Mouse (Mus musculus): ENCODE measurements around the gene Taok3. TPM values are rescaled to one million over a fixed set of nuclear protein-coding genes. Genes with fewer than 3 reads are reported as not detected.
A peak's percentile ranks its signal among the peaks of the same experiment; 100 is the strongest.

Taok3 gene
- polyA plus RNA-seq, 1 experiment from 2014 or later, result 22.0 TPM

DNA sequence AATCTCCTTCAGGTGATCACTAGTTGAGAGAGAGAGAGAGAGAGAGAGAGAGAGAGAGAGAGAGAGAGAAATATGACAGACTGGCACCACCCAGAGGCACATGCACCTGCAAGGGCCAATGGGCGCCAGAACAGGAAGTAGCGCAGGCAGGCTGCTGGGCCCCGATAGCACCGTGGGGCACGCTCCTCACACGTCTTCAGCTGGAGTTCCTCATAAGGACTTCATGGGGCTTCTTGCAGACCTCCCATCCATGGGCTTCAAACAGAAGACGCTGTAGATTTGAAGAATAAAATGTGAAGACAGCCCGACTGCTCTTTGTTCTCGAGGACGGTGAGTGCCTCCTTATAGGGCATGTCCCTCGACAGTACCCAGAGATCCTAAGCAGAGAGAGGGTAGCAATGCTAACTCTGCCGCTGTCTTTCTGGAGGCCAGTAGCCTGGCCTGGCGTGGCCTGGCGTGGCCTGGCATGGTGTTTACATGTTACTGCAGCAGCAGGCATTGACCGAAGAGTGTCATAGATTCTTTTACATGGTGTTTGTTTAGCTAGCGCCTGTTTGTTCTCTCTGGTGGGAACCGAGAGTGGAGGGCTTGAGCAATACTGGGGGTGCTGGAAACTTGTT, 13.6 kb downstream of the Taok3 start:
- H3K27ac ChIP-seq (ENCODE audit: low read length), result peak overlapping the region; percentile 6; the same call in 1 of the 2 replicates

DNA sequence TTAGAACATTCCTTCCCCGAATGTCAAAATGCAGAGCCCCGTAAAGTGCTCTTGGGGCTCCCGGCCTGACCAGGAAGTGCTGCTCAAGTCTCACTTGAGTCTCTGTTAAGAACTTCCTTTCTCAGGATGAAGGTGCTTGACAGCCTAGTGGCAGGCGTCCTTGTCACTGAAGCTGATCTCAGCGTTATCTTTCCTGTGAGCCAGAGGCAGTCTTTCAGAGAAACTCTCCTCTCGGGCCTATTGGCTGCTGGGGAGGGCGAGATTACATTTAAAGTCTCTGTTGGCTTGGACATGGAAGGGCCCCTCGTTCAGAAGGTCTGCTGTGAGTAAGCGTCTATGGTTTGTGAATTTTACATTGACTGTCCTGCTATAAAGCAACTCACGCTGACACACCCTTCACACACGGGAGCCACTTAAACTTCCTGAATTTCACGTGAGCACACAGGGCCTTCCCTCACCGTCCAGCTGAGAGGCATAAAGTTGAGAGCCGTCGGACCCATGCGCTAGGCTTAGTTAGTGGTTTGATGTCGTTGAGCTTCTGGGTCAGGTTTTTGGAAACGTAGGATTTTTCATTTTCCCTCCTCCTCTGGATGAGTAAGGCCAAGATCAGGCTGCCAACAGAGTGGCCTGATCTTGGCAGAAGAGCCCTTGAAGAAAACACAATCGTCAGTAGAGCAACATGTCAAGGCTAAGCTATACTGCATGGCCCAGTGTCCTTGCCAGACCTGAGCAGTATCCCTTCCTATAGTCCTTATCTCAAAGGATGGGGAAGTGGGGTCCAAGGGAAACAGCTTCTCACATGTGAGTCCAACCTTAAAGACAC, 14.3 kb downstream of the Taok3 start:
- H3K4me3 ChIP-seq (ENCODE audit: low read depth, low read length), result no peak overlapping the region
- no peak for ATAC-seq (ENCODE audit: insufficient number of reproducible peaks, insufficient read depth, low FRiP score, low read depth)
- H3K27ac ChIP-seq (ENCODE audit: low read length), result peak overlapping the region; percentile 52; the same call in 1 of the 2 replicates
- H3K4me2 ChIP-seq (replicated peaks; ENCODE audit: low read depth, low read length), result 0 out of 2 replicates have a peak overlapping the region, but pooled peaks have one; percentile 5
- 55% methylated on average over 19 of the region's 19 CpGs for WGBS
- no peaks in the 10 kb centered on the region for H3K9me3 ChIP-seq (ENCODE audit: control insufficient read depth, low read depth, low read length)
- H3K27me3 ChIP-seq (ENCODE audit: control insufficient read depth, insufficient read depth, low read length), result no peaks in the 10 kb centered on the region
- no peak overlapping the region for H3K9ac ChIP-seq (replicated peaks; ENCODE audit: low read depth, low read length)
- peaks cover 25% of the 10 kb centered on the region for H3K4me1 ChIP-seq (ENCODE audit: control insufficient read depth, insufficient read depth, low read length)
- H3K36me3 ChIP-seq (ENCODE audit: control insufficient read depth, insufficient read depth, low read length), result no peaks in the 10 kb centered on the region

More for the DNA sequence above, 13.6 kb downstream of the Taok3 start:
- no peak; the same call in 1 of the 2 replicates for ATAC-seq (ENCODE audit: insufficient number of reproducible peaks, insufficient read depth, low FRiP score, low read depth)
- Histone ChIP-seq H3K4me2 (replicated peaks; ENCODE audit: low read depth, low read length) (0 out of 2 replicates have a peak overlapping the region, but pooled peaks have one; percentile 5), H3K36me3 (ENCODE audit: control insufficient read depth, insufficient read depth, low read length) (no peaks in the 10 kb centered on the region), H3K4me1 (ENCODE audit: control insufficient read depth, insufficient read depth, low read length) (peaks cover 25% of the 10 kb centered on the region), H3K9me3 (ENCODE audit: control insufficient read depth, low read depth, low read length) (no peaks in the 10 kb centered on the region), H3K27me3 (ENCODE audit: control insufficient read depth, insufficient read depth, low read length) (no peaks in the 10 kb centered on the region), H3K9ac (replicated peaks; ENCODE audit: low read depth, low read length) (no peak overlapping the region), H3K4me3 (ENCODE audit: low read depth, low read length) (no peak overlapping the region)
- WGBS, result 66% methylated on average over 17 of the region's 17 CpGs

DNA sequence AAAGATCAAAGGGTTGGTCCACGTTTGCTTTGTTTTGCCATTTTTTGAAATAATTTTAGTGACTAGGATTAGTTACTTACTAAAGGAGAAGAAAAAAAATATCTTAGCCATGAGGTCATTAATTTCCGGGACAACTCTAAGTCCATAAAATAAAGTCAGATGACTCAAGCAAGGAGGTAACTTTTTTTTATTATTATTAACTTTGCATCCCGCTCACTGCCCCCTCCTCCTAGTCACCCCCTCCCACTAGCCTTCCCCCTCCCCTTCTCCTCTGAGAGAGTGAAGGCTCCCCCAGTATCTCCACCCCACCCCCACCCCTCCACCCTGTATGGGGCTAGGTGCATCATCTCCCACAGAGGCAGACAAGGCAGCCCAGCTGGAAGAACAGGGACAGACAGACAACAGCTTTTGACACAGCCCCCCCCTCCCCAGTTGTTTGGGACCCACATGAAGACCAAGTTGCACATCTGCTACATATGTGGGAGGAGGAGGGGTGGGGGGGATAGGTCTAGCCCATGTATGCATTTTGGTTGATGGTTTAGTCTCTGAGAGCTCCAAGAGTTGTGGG, 15.0 kb downstream of the Taok3 start:
- Histone ChIP-seq H3K9ac (replicated peaks; ENCODE audit: low read depth, low read length) (no peak overlapping the region), H3K27ac (ENCODE audit: low read length) (peak overlapping the region; percentile 29; the same call in 1 of the 2 replicates), H3K4me3 (ENCODE audit: low read depth, low read length) (no peak overlapping the region), H3K4me1 (ENCODE audit: control insufficient read depth, insufficient read depth, low read length) (peaks cover 25% of the 10 kb centered on the region), H3K9me3 (ENCODE audit: control insufficient read depth, low read depth, low read length) (no peaks in the 10 kb centered on the region), H3K27me3 (ENCODE audit: control insufficient read depth, insufficient read depth, low read length) (no peaks in the 10 kb centered on the region), H3K36me3 (ENCODE audit: control insufficient read depth, insufficient read depth, low read length) (no peaks in the 10 kb centered on the region), H3K4me2 (replicated peaks; ENCODE audit: low read depth, low read length) (peak overlapping the region; percentile 32)
- ATAC-seq (ENCODE audit: insufficient number of reproducible peaks, insufficient read depth, low FRiP score, low read depth), result no peak
- 32% methylated on average over 3 of the region's 3 CpGs for WGBS

DNA sequence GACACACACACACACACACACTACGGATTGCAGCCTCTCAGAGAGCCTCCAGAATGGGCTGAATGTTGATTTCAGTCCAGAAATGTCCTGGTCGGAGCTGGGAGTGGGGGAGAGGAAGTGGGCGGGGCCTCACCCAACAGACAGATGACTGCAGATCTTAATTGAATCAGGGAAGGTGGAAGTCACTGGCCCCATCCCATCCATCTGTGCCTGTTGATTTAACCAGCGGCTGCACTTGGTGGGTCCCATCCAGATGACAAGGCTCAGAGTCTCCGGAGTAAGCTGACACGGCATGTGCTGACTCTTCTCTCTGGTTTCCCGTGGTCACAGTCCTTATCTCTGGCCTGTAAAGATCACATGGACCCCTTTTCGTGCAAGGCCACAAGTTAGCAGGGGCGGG, 15.9 kb downstream of the Taok3 start:
- Histone ChIP-seq H3K4me2 (replicated peaks; ENCODE audit: low read depth, low read length) (peak overlapping the region; percentile 32), H3K27ac (ENCODE audit: low read length) (peak overlapping the region; percentile 29; the same call in 1 of the 2 replicates), H3K4me1 (ENCODE audit: control insufficient read depth, insufficient read depth, low read length) (peaks cover 25% of the 10 kb centered on the region), H3K4me3 (ENCODE audit: low read depth, low read length) (no peak overlapping the region), H3K36me3 (ENCODE audit: control insufficient read depth, insufficient read depth, low read length) (no peaks in the 10 kb centered on the region), H3K27me3 (ENCODE audit: control insufficient read depth, insufficient read depth, low read length) (no peaks in the 10 kb centered on the region), H3K9me3 (ENCODE audit: control insufficient read depth, low read depth, low read length) (no peaks in the 10 kb centered on the region), H3K9ac (replicated peaks; ENCODE audit: low read depth, low read length) (no peak overlapping the region)
- ATAC-seq (ENCODE audit: insufficient number of reproducible peaks, insufficient read depth, low FRiP score, low read depth), result peak; percentile 31; the same call in 1 of the 2 replicates
- WGBS, result 11% methylated on average over 9 of the region's 9 CpGs

DNA sequence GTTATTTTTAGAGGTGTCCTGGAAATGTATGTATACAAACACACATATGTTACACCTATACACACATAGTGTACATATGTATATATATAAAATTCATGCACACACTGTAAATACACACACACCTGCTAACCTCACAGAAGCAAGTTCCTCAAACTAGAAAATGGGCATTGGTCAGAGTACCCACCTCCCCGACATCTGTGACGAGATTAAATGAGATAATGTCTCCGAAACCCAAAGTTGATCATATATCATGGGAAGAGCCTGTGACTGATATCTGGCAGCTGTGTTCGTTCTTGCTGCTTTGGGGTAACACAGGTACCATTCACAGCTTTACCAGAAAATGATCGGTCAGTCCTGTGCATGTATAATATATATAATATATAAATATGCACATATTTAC, 16.6 kb downstream of the Taok3 start:
- no peaks in the 10 kb centered on the region for H3K27me3 ChIP-seq (ENCODE audit: control insufficient read depth, insufficient read depth, low read length)
- H3K9ac ChIP-seq (replicated peaks; ENCODE audit: low read depth, low read length), result no peak overlapping the region
- no peaks in the 10 kb centered on the region for H3K36me3 ChIP-seq (ENCODE audit: control insufficient read depth, insufficient read depth, low read length)
- H3K9me3 ChIP-seq (ENCODE audit: control insufficient read depth, low read depth, low read length), result no peaks in the 10 kb centered on the region
- H3K4me1 ChIP-seq (ENCODE audit: control insufficient read depth, insufficient read depth, low read length), result peaks cover 25% of the 10 kb centered on the region
- H3K4me2 ChIP-seq (replicated peaks; ENCODE audit: low read depth, low read length), result no peak overlapping the region
- no peak overlapping the region for H3K27ac ChIP-seq (ENCODE audit: low read length)
- ATAC-seq (ENCODE audit: insufficient number of reproducible peaks, insufficient read depth, low FRiP score, low read depth), result no peak
- H3K4me3 ChIP-seq (ENCODE audit: low read depth, low read length), result no peak overlapping the region
- WGBS, result 66% methylated on average over 5 of the region's 5 CpGs

DNA sequence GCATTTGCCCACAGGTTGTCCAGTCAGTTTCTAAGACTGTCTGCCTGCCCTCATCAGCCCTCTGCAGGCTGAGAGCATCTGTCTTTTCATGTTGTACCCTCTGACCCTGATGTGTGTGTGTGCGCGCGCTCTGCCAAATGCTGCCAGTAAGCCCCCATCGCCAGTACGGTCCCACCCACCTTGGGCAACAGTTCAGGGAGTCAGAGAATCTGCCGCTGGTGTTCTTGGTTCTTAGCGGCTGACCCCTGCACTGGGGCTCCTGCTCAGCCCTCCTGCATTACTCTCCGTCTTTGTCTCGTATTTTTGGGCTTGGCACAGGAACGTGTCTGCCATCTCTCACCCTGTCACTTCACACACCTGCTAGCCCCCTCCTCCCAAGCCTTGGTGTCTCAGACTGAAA, 17.1 kb downstream of the Taok3 start:
- Histone ChIP-seq H3K27ac (ENCODE audit: low read length) (no peak overlapping the region), H3K4me2 (replicated peaks; ENCODE audit: low read depth, low read length) (no peak overlapping the region), H3K36me3 (ENCODE audit: control insufficient read depth, insufficient read depth, low read length) (no peaks in the 10 kb centered on the region), H3K9me3 (ENCODE audit: control insufficient read depth, low read depth, low read length) (no peaks in the 10 kb centered on the region), H3K27me3 (ENCODE audit: control insufficient read depth, insufficient read depth, low read length) (no peaks in the 10 kb centered on the region), H3K4me1 (ENCODE audit: control insufficient read depth, insufficient read depth, low read length) (peaks cover 25% of the 10 kb centered on the region), H3K4me3 (ENCODE audit: low read depth, low read length) (no peak overlapping the region), H3K9ac (replicated peaks; ENCODE audit: low read depth, low read length) (no peak overlapping the region)
- no peak for ATAC-seq (ENCODE audit: insufficient number of reproducible peaks, insufficient read depth, low FRiP score, low read depth)
- WGBS, result 36% methylated on average over 10 of the region's 10 CpGs

DNA sequence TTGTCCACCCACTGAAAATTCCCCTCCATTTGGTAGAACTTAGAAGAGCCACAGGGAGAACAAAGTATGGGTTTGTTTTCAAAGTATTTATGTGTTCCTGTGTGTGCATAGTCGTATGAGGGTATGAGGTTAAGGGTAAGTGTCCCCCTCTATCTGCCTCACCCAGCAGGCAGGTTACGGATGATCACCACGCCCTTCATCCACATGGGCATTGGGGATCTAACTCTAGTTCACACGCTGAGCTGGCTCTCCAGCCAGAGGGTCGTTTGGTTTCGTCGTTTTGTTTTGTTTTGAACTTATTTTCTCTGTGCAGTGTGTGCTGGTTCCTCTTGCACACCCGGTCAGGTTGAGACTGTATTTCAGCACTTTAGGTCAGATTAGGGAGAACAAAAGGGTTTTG, 17.7 kb downstream of the Taok3 start:
- no peaks in the 10 kb centered on the region for H3K9me3 ChIP-seq (ENCODE audit: control insufficient read depth, low read depth, low read length)
- WGBS, result 64% methylated on average over 8 of the region's 8 CpGs
- peaks cover 25% of the 10 kb centered on the region for H3K4me1 ChIP-seq (ENCODE audit: control insufficient read depth, insufficient read depth, low read length)
- no peak overlapping the region for H3K4me3 ChIP-seq (ENCODE audit: low read depth, low read length)
- H3K27ac ChIP-seq (ENCODE audit: low read length), result no peak overlapping the region
- ATAC-seq (ENCODE audit: insufficient number of reproducible peaks, insufficient read depth, low FRiP score, low read depth), result no peak
- H3K9ac ChIP-seq (replicated peaks; ENCODE audit: low read depth, low read length), result no peak overlapping the region
- H3K4me2 ChIP-seq (replicated peaks; ENCODE audit: low read depth, low read length), result no peak overlapping the region
- H3K36me3 ChIP-seq (ENCODE audit: control insufficient read depth, insufficient read depth, low read length), result no peaks in the 10 kb centered on the region
- no peaks in the 10 kb centered on the region for H3K27me3 ChIP-seq (ENCODE audit: control insufficient read depth, insufficient read depth, low read length)

DNA sequence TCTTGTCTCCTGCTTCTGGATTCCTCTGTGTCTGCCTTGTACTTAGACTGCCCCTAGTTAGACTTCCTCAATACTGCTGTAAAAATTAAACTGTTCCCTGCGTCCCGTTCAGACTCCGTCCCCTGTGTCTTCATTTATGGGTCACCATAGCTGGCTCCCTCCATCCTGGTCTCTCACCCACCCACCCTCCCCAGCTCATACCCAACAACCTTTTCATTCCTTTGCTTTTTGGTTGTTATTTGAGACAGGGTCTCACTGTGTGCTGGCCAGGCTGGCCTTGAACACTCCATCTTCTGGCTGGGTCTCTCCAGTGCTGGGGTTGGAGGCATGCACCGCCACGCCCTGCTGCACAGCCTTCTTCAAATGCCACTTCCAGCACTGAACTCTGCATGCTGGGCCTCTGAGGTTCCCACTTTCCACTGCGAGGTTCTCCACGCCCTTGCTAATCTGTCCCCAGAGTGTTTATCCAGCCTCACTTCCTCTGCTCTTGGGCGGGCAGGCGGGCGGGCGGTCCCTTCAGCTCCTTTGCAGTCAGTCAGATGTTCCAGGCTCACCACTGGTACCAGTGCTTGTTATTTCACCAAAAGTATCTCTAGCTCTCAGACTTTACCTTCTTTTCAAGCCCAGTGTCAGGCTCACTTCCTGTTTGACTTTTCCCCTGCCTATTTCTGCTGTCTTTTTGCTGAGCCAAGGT, 18.5 kb downstream of the Taok3 start:
- H3K27me3 ChIP-seq (ENCODE audit: control insufficient read depth, insufficient read depth, low read length), result no peaks in the 10 kb centered on the region
- H3K27ac ChIP-seq (ENCODE audit: low read length), result no peak overlapping the region

More for the DNA sequence above, 18.5 kb downstream of the Taok3 start:
- ATAC-seq (ENCODE audit: insufficient number of reproducible peaks, insufficient read depth, low FRiP score, low read depth), result peak; percentile 72
- H3K4me1 ChIP-seq (ENCODE audit: control insufficient read depth, insufficient read depth, low read length), result peaks cover 25% of the 10 kb centered on the region
- H3K4me2 ChIP-seq (replicated peaks; ENCODE audit: low read depth, low read length), result no peak overlapping the region
- 67% methylated on average over 11 of the region's 11 CpGs for WGBS
- H3K36me3 ChIP-seq (ENCODE audit: control insufficient read depth, insufficient read depth, low read length), result no peaks in the 10 kb centered on the region
- no peak overlapping the region for H3K4me3 ChIP-seq (ENCODE audit: low read depth, low read length)
- H3K9me3 ChIP-seq (ENCODE audit: control insufficient read depth, low read depth, low read length), result no peaks in the 10 kb centered on the region
- H3K9ac ChIP-seq (replicated peaks; ENCODE audit: low read depth, low read length), result no peak overlapping the region
